Mouse (Mus musculus) forebrain, embryonic 16.5 days (tissue): ENCODE measurements at regions not wholly inside any gene's neighbourhood (a gene's known extent, or its start where the extent isn't known, plus 50 kb on each side); places are given as distances from the start of the nearest gene placed in this dataset.

Experiments
- ATAC-seq: fragments of 200-750 bp; cut with Nextera tagmentation; 2 replicates; pipeline ENCODE4 v1.8.0; 2017; ENCODE audit warnings: mild to moderate bottlenecking, moderate library complexity
- H3K27ac ChIP-seq: fragments of 300-500 bp; sonication (generic); 2 replicates; pipeline ENCODE4 v1.5.1; 2014; ENCODE audit warnings: low read length, control low read depth
- H3K27me3 ChIP-seq: fragments of 300-500 bp; sonication (generic); replicated peaks from 2 replicates; pipeline ENCODE4 v1.6.1; 2014; ENCODE audit warnings: low read length; ENCODE audit not compliant: control insufficient read depth, insufficient read depth
- H3K36me3 ChIP-seq: fragments of 300-500 bp; sonication (generic); 2 replicates; pipeline ENCODE4 v1.6.1; 2014; ENCODE audit not compliant: control insufficient read depth, insufficient read depth
- H3K4me1 ChIP-seq: fragments of 300-500 bp; sonication (generic); replicated peaks from 2 replicates; pipeline ENCODE4 v1.6.1; 2014; ENCODE audit warnings: low read length; ENCODE audit not compliant: control insufficient read depth, insufficient read depth
- H3K4me2 ChIP-seq: fragments of 300-500 bp; sonication (generic); 2 replicates; pipeline ENCODE4 v1.6.1; 2014; ENCODE audit warnings: mild to moderate bottlenecking, low read length, control low read depth
- H3K4me3 ChIP-seq: fragments of 300-500 bp; sonication (generic); replicated peaks from 2 replicates; pipeline ENCODE4 v1.5.1; 2014; ENCODE audit warnings: mild to moderate bottlenecking, low read length, control low read depth
- H3K9ac ChIP-seq: fragments of 300-500 bp; sonication (generic); replicated peaks from 2 replicates; pipeline ENCODE4 v1.6.1; 2014; ENCODE audit warnings: low read depth, low read length, control low read depth
- H3K9me3 ChIP-seq: fragments of 300-500 bp; sonication (generic); 2 replicates; pipeline ENCODE4 v1.6.1; 2016; ENCODE audit warnings: low read length; ENCODE audit not compliant: control insufficient read depth
- WGBS: fragments of 180-500 bp; shearing (Covaris S2); extraction: QIAGEN DNeasy Blood & Tissue Kit; methylation state at CpG from one replicate; pipeline ENCODE4 v1.1.7; 2014; 5-methylcytosine and 5-hydroxymethylcytosine counted together

GRCm38 (mm10) chr7:70908921-70909320 lies 442.4 kb downstream of the Gm10295 start:
- Histone ChIP-seq H3K4me1 (no peaks in the 10 kb centered on the region), H3K36me3 (no peaks in the 10 kb centered on the region), H3K4me3 (no peak overlapping the region), H3K27ac (no peak overlapping the region), H3K27me3 (no peaks in the 10 kb centered on the region), H3K9ac (no peak overlapping the region), H3K4me2 (no peak overlapping the region), H3K9me3 (no peaks in the 10 kb centered on the region)
- no peak for ATAC-seq
- 47% methylated on average over 3 of the region's 3 CpGs for WGBS

- H3K4me2 ChIP-seq, result no peak overlapping the region
- ATAC-seq, result no peak
- H3K27ac ChIP-seq, result no peak overlapping the region
- no peaks in the 10 kb centered on the region for H3K36me3 ChIP-seq
- no peaks in the 10 kb centered on the region for H3K4me1 ChIP-seq
- no peaks in the 10 kb centered on the region for H3K27me3 ChIP-seq
- no peak overlapping the region for H3K9ac ChIP-seq
- 88% methylated on average over 2 of the region's 2 CpGs for WGBS
- no peaks in the 10 kb centered on the region for H3K9me3 ChIP-seq
- H3K4me3 ChIP-seq, result no peak overlapping the region
These were observed 459.6 kb downstream of the Gm10295 start for GRCm38 (mm10) chr7:70891700-70892099.

GRCm38 (mm10) chr7:70880496-70880895 lies 470.8 kb downstream of the Gm10295 start:
- ATAC-seq, result no peak
- Histone ChIP-seq H3K27me3 (no peaks in the 10 kb centered on the region), H3K4me3 (no peak overlapping the region), H3K36me3 (no peaks in the 10 kb centered on the region), H3K27ac (no peak overlapping the region), H3K9ac (no peak overlapping the region), H3K4me2 (no peak overlapping the region), H3K4me1 (no peaks in the 10 kb centered on the region), H3K9me3 (no peaks in the 10 kb centered on the region)
- 31% methylated on average over 2 of the region's 2 CpGs for WGBS

- Histone ChIP-seq H3K27me3 (no peaks in the 10 kb centered on the region), H3K27ac (no peak overlapping the region), H3K4me1 (no peaks in the 10 kb centered on the region), H3K36me3 (no peaks in the 10 kb centered on the region), H3K4me2 (no peak overlapping the region), H3K4me3 (no peak overlapping the region), H3K9me3 (no peaks in the 10 kb centered on the region), H3K9ac (no peak overlapping the region)
- no peak for ATAC-seq
- WGBS, result 66% methylated on average over 2 of the region's 2 CpGs
These were observed 476.9 kb downstream of the Gm10295 start for GRCm38 (mm10) chr7:70874393-70874792.

GRCm38 (mm10) chr7:70870841-70871534 lies 480.3 kb downstream of the Gm10295 start:
- Histone ChIP-seq H3K4me1 (no peaks in the 10 kb centered on the region), H3K9ac (no peak overlapping the region), H3K9me3 (no peaks in the 10 kb centered on the region), H3K27me3 (no peaks in the 10 kb centered on the region), H3K4me2 (no peak overlapping the region), H3K27ac (no peak overlapping the region), H3K4me3 (no peak overlapping the region), H3K36me3 (no peaks in the 10 kb centered on the region)
- WGBS, result 79% methylated on average over 10 of the region's 10 CpGs
- ATAC-seq, result no peak

- WGBS, result 79% methylated on average over 1 of the region's 1 CpGs
- no peak for ATAC-seq
These were observed 482.2 kb downstream of the Gm10295 start for GRCm38 (mm10) chr7:70869125-70869524.

GRCm38 (mm10) chr7:70859957-70860356 lies 491.3 kb downstream of the Gm10295 start:
- no peak for ATAC-seq
- Histone ChIP-seq H3K36me3 (no peaks in the 10 kb centered on the region), H3K27ac (no peak overlapping the region), H3K9me3 (no peaks in the 10 kb centered on the region), H3K4me2 (no peak overlapping the region), H3K9ac (no peak overlapping the region), H3K4me3 (no peak overlapping the region), H3K4me1 (peaks cover 5% of the 10 kb centered on the region; the same call in 1 of the 2 replicates), H3K27me3 (no peaks in the 10 kb centered on the region)
- WGBS, result 54% methylated on average over 4 of the region's 4 CpGs

More at GRCm38 (mm10) chr7:70869125-70869524, 482.2 kb downstream of the Gm10295 start:
- Histone ChIP-seq H3K9ac (no peak overlapping the region), H3K9me3 (no peaks in the 10 kb centered on the region), H3K36me3 (no peaks in the 10 kb centered on the region), H3K4me2 (no peak overlapping the region), H3K27me3 (no peaks in the 10 kb centered on the region), H3K27ac (no peak overlapping the region), H3K4me3 (no peak overlapping the region), H3K4me1 (no peaks in the 10 kb centered on the region)

GRCm38 (mm10) chr7:70850726-70851125 lies 484.2 kb upstream of the Nr2f2 start:
- Histone ChIP-seq H3K9ac (no peak overlapping the region), H3K9me3 (no peaks in the 10 kb centered on the region), H3K27ac (no peak overlapping the region), H3K36me3 (no peaks in the 10 kb centered on the region), H3K4me1 (no peaks in the 10 kb centered on the region), H3K4me2 (no peak overlapping the region), H3K27me3 (no peaks in the 10 kb centered on the region), H3K4me3 (no peak overlapping the region)
- 91% methylated on average over 2 of the region's 2 CpGs for WGBS
- ATAC-seq, result no peak

GRCm38 (mm10) chr7:70848016-70848776 lies 481.7 kb upstream of the Nr2f2 start:
- H3K27me3 ChIP-seq, result no peaks in the 10 kb centered on the region
- H3K36me3 ChIP-seq, result no peaks in the 10 kb centered on the region
- H3K27ac ChIP-seq, result no peak overlapping the region
- H3K4me1 ChIP-seq, result no peaks in the 10 kb centered on the region
- H3K4me3 ChIP-seq, result no peak overlapping the region
- no peak for ATAC-seq
- H3K9me3 ChIP-seq, result no peaks in the 10 kb centered on the region
- H3K4me2 ChIP-seq, result no peak overlapping the region
- no peak overlapping the region for H3K9ac ChIP-seq
- WGBS, result 61% methylated on average over 4 of the region's 4 CpGs
